Mouse (Mus musculus) MEL (cell line): ENCODE results near the gene Gm49486.

Experiments
- CHD1 ChIP-seq: IDR thresholded peaks from 2 replicates; pipeline ENCODE4 v1.6.1; 2012; ENCODE audit warnings: low read depth, mild to moderate bottlenecking, inconsistent platforms, low read length, improper control_type of control experiment
- CHD2 ChIP-seq: IDR thresholded peaks from 2 replicates; pipeline ENCODE4 v1.6.1; 2011; ENCODE audit warnings: low read length, improper control_type of control experiment
- CTCF ChIP-seq, 3 experiments: IDR thresholded peaks in 2 of 3; conservative IDR thresholded peaks in 1 of 3; 2 replicates each; pipeline ENCODE4 v1.5.1; 2011 to 2012; ENCODE audit warnings: low read length in 3 of 3, low read depth in 2 of 3, mild to moderate bottlenecking in 2 of 3, improper control_type of control experiment in 1 of 3, inconsistent platforms in 1 of 3, mixed read lengths in 1 of 3, moderate library complexity in 1 of 3; ENCODE audit not compliant: control insufficient read depth in 1 of 3, insufficient read depth in 1 of 3, poor library complexity in 1 of 3, severe bottlenecking in 1 of 3
- EP300 ChIP-seq, 2 experiments: IDR thresholded peaks; 2 replicates each; pipeline ENCODE4 v1.6.1; 2011; ENCODE audit warnings: improper control_type of control experiment in 2 of 2, low read length in 2 of 2, low read depth in 1 of 2, mild to moderate bottlenecking in 1 of 2
- GABPA ChIP-seq: IDR thresholded peaks from 2 replicates; pipeline ENCODE4 v1.6.1; 2012; ENCODE audit warnings: low read depth, mild to moderate bottlenecking, inconsistent platforms, low read length, improper control_type of control experiment, moderate library complexity
- GATA1 ChIP-seq: IDR thresholded peaks from 2 replicates; pipeline ENCODE4 v1.6.1; 2011; ENCODE audit warnings: low read depth, low read length, improper control_type of control experiment
- MAX ChIP-seq: IDR thresholded peaks from 2 replicates; pipeline ENCODE4 v1.6.1; 2011; ENCODE audit warnings: low read length, improper control_type of control experiment
- POLR2A ChIP-seq, 2 experiments: IDR thresholded peaks; 2 replicates each; pipeline ENCODE4 v1.6.1; 2011 to 2012; ENCODE audit warnings: low read length in 2 of 2, mild to moderate bottlenecking in 2 of 2, control low read depth in 1 of 2, improper control_type of control experiment in 1 of 2, low read depth in 1 of 2, moderate library complexity in 1 of 2; ENCODE audit not compliant: control insufficient read depth in 1 of 2, insufficient read depth in 1 of 2, poor library complexity in 1 of 2
- USF2 ChIP-seq, 2 experiments: IDR thresholded peaks; 2 replicates each; pipeline ENCODE4 v1.6.1; 2011 to 2012; ENCODE audit warnings: improper control_type of control experiment in 2 of 2, low read length in 2 of 2, borderline replicate concordance in 1 of 2, inconsistent platforms in 1 of 2, low read depth in 1 of 2, mild to moderate bottlenecking in 1 of 2; ENCODE audit not compliant: insufficient read depth in 1 of 2
- ZKSCAN1 ChIP-seq: IDR thresholded peaks from 2 replicates; pipeline ENCODE4 v1.6.1; 2012; ENCODE audit warnings: low read depth, mild to moderate bottlenecking, inconsistent platforms, low read length, improper control_type of control experiment, moderate library complexity
- ZNF384 ChIP-seq: IDR thresholded peaks from 2 replicates; pipeline ENCODE4 v1.6.1; 2012; ENCODE audit warnings: low read depth, mild to moderate bottlenecking, inconsistent platforms, low read length, improper control_type of control experiment

DNA sequence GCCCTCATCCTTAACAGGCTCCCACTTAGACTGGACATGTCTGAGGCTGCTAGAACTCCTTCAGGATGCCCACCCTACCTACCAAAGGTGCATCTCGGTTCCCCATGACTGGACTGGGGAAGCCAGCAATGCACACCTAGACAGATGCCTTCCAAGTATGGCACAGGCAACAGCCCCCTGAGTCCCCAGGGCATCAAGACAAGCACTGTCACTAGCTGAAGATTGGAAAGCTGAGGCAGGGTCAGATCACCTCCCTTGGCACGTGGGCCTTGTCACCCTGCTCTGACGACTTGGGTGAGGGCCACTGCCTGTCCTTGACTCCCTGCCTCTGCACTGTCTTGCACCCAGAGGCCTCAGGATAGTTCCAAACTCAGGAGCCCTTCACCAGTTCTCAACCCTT is 59.2 kb downstream of the Gm49486 start:
- TF ChIP-seq CTCF (IDR thresholded peaks at IDR 0.05 in 2 of 3, conservative IDR thresholded peaks at IDR 0.05 in 1 of 3; ENCODE audit: control insufficient read depth in 1 of 3, insufficient read depth in 1 of 3, low read depth in 2 of 3, low read length in 3 of 3, poor library complexity in 1 of 3, severe bottlenecking in 1 of 3): no peak
- TF ChIP-seq USF2 (IDR thresholded peaks at IDR 0.05; ENCODE audit: borderline replicate concordance in 1 of 2, insufficient read depth in 1 of 2, low read depth in 1 of 2, low read length in 2 of 2): no peak
- no peak for TF ChIP-seq ZNF384
- no peak for TF ChIP-seq GATA1
- no peak for TF ChIP-seq CHD1
- TF ChIP-seq MAX: no peak
- TF ChIP-seq ZKSCAN1: no peak
- TF ChIP-seq POLR2A (IDR thresholded peaks at IDR 0.05; ENCODE audit: control insufficient read depth in 1 of 2, insufficient read depth in 1 of 2, low read depth in 1 of 2, low read length in 2 of 2, poor library complexity in 1 of 2): no peak
- no peak for TF ChIP-seq GABPA
- TF ChIP-seq EP300 (IDR thresholded peaks at IDR 0.05; ENCODE audit: low read depth in 1 of 2, low read length in 2 of 2): no peak
- TF ChIP-seq CHD2: no peak
